Mouse (Mus musculus): ENCODE measurements at regions not wholly inside any gene's neighbourhood (a gene's known extent, or its start where the extent isn't known, plus 50 kb on each side); places are given as distances from the start of the nearest gene placed in this dataset.
A peak's percentile ranks its signal among the peaks of the same experiment; 100 is the strongest.
"Not testable (repeated sequence)": the region's sequence is repeated elsewhere in the genome, so short reads cannot be mapped to it uniquely, and the experiment has no call there.

DNA sequence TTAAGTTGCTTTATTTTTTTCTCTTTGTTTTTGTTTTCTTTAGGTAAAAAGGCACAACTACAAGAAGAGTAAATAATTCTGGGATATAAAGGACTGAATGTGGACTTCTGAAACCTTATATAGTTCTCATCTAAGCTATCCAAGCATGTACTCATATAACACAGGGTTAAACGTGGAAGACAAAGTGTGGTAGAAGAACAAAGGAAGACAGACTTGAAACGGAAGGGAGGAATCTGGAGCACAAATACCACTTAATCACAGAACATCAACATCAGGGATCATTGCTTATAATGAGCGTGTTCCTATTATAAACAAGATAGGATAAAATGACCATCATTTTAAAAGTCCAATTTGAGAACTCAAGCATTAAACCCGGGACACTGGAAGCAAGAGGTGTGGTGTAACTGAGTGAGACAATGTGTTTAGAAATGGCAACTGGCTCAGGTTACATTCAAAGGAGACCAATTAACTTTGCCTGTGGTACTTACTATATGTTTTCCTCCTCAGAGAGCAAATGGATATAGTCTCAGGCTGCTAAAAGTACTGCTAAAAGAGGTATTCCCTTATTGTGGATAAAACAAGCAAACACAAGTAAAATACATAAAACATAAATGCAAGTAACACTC is 96.1 kb upstream of the Hdgfl1 start:
- no peaks in the 10 kb centered on the region for H3K27me3 ChIP-seq
- no peak for DNase-seq (ENCODE audit: low read depth, low spot score)
- CTCF ChIA-PET, result no interaction called here
- POLR2A ChIA-PET, result no interaction called here
- ATAC-seq, result no peak
- TF ChIP-seq CTCF (IDR thresholded peaks at IDR 0.05), result no peak
- in situ Hi-C loops (cut with MboI; ENCODE audit: low pct_unique_long_range_greater_than_20kb), result no loop called here

DNA sequence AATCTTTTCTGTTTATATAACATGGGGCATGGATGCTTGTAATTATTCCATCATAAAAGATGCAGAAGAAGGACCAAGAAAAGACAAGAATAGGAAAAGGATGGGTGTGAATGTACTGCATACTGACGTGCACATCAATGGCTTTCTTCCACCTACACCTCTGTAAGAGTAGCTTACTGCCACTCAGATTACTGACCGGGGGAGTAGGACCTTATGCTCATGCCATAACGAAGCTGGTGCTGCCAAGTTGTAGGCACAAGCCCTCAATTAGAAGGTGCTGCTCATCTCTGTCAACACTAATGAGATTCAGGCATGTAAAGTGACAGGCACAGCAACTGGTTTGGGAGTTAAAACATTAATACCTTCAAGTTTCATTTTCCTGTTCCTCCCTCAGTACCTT is 97.8 kb upstream of the Hdgfl1 start:
- in situ Hi-C loops (cut with MboI; ENCODE audit: low pct_unique_long_range_greater_than_20kb), result no loop called here
- no peak for TF ChIP-seq CTCF (IDR thresholded peaks at IDR 0.05)
- no peaks in the 10 kb centered on the region for H3K27me3 ChIP-seq
- no peak for ATAC-seq
- POLR2A ChIA-PET, result no interaction called here
- CTCF ChIA-PET, result no interaction called here
- DNase-seq (ENCODE audit: low read depth, low spot score), result no peak

DNA sequence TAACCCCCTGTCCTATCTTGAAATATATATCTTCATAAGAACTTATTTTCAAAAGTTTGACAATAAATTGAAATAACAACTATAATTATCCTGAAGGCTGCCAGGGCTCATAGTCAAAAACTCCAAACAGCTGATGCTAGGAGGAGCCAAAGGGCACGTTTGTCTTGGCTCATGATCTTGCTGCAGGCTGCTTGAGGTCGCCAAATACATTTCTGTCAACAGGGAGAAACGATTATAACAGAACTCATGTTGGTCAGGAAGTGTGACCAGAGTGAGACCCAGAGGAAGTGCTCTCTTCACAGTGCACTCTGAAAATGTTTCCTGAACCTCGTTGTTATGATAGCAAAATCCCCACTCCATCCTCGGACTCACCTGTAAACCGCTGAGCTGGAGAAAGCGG is 140.9 kb upstream of the Prl start:
- in situ Hi-C loops (cut with MboI; ENCODE audit: low pct_unique_long_range_greater_than_20kb), result no loop called here
- no peaks in the 10 kb centered on the region for H3K27me3 ChIP-seq
- ATAC-seq, result no peak
- POLR2A ChIA-PET, result no interaction called here
- no peak for TF ChIP-seq CTCF (IDR thresholded peaks at IDR 0.05)
- CTCF ChIA-PET, result no interaction called here
- DNase-seq (ENCODE audit: low read depth, low spot score), result no peak

DNA sequence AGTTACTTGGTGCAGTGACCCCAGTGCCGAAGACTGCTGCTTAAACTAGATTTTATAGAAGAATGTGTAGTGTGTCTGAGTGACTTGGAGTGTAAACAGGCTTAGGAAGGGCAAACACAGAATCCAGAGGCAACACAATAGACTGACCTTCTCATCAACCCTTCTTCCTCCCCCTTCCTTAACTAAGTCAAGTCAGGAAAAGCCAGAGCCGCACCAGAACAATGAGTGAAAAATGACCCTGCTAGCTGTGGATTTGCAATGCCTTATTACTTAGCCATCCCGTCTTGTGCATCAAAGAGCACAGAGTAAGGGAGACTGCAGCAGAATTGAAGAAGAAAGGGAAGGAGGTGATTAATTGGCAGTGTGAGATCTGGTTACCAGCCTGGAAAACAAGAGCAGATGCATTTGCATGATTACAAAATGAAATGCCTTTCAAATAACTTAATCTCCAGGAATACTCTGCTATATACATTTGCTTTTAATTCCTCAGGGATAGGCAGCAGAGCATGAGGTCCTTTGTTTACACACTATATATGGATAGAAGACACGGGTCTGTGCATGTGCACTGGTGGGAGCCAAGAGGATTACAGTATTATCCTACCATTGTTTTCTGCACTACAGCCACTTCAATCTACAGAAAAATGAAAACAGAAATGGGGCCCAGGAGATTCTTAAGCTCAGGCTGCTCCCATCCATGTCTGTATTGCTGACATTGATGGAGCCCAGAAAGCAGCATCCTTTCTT is 124.5 kb upstream of the Prl start:
- TF ChIP-seq CTCF (IDR thresholded peaks at IDR 0.05), result no peak
- in situ Hi-C loops (cut with MboI; ENCODE audit: low pct_unique_long_range_greater_than_20kb), result no loop called here
- ATAC-seq (no peak), DNase-seq (ENCODE audit: low read depth, low spot score) (no peak)
- ChIA-PET POLR2A (no interaction called here), CTCF (no interaction called here)
- H3K27me3 ChIP-seq, result no peaks in the 10 kb centered on the region

DNA sequence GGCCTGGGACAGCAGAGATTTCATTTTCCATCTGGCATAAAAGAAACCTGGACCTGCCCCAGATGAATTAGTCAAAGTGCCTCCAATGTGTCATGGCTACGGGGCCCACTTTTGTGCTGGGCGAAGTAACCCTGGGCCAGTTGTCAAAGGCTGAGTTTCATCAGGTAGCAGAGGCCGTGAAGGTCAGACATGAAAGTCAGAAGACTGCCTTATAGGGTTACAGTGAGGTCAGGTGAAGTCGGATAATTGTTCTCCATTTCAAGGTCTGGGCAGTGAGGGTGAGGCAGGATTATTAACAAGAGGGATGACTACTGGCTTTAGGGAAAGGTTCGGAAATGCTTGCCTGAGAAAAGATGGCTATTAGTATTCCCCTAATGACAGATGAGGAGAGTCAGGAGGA is 123.5 kb upstream of the Prl start:
- TF ChIP-seq CTCF (IDR thresholded peaks at IDR 0.05), result no peak
- no peaks in the 10 kb centered on the region for H3K27me3 ChIP-seq
- ChIA-PET POLR2A (no interaction called here), CTCF (no interaction called here)
- in situ Hi-C loops (cut with MboI; ENCODE audit: low pct_unique_long_range_greater_than_20kb), result no loop called here
- no peak for DNase-seq (ENCODE audit: low read depth, low spot score)
- no peak for ATAC-seq

DNA sequence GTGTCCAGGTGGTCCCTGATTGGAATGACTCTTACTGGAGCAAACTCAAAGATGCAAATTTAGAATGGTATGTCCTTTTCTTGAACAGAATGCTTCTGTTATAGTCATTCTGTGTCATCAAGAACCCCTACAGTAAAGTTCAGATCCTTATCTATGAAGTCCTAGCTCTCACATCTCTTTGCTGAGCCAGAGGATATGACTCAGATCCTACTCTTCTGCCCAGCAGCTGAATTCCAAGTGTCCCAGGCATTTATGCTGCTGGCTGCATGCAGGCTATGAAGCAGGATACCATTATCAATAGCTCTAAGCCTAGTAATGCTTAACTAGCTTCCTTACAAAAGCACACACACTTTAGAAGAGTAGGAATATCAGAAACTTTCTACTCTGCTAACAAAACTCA is 116.9 kb upstream of the Prl start:
- CTCF ChIA-PET, result interaction anchor here (1.0 kb wide), 1 partner anchor 11 kb away, joined by 4 read pairs; no protein-coding TSS in a partner anchor

DNA sequence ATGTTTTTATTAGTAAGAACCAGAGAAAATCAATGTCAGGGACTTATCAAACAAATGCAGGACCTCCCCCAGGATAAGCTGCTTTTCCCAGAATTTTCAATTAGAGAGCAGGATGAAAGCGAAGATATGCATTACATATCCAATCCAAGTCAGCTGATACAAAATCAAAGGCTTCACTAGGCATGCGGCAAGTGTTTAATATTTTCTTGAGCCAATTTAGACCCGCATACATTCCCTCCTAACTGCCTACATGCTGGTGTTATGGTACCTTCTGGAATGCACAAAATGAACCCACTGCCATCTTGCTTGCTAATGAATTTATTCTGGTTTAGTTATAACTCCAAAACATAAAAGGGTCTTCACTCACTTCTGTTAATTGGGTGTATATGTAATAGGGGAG is 112.9 kb upstream of the Prl start:
- POLR2A ChIA-PET, result interaction anchor here (0.6 kb wide), 1 partner anchor 148 kb away, joined by 3 read pairs; no protein-coding TSS in a partner anchor
- ATAC-seq (no peak), DNase-seq (ENCODE audit: low read depth, low spot score) (no peak)
- in situ Hi-C loops (cut with MboI; ENCODE audit: low pct_unique_long_range_greater_than_20kb), result no loop called here
- no peaks in the 10 kb centered on the region for H3K27me3 ChIP-seq
- CTCF ChIA-PET, result no interaction called here
- TF ChIP-seq CTCF (IDR thresholded peaks at IDR 0.05), result no peak

More for the DNA sequence above, 116.9 kb upstream of the Prl start:
- POLR2A ChIA-PET, result interaction anchor here (1.2 kb wide), 1 partner anchor 12 kb away, joined by 3 read pairs; no protein-coding TSS in a partner anchor
- DNase-seq (ENCODE audit: low read depth, low spot score), result peak; percentile 25
- TF ChIP-seq CTCF (IDR thresholded peaks at IDR 0.05), result no peak
- ATAC-seq, result peak; percentile 80
- no peaks in the 10 kb centered on the region for H3K27me3 ChIP-seq
- in situ Hi-C loops (cut with MboI; ENCODE audit: low pct_unique_long_range_greater_than_20kb), result no loop called here

DNA sequence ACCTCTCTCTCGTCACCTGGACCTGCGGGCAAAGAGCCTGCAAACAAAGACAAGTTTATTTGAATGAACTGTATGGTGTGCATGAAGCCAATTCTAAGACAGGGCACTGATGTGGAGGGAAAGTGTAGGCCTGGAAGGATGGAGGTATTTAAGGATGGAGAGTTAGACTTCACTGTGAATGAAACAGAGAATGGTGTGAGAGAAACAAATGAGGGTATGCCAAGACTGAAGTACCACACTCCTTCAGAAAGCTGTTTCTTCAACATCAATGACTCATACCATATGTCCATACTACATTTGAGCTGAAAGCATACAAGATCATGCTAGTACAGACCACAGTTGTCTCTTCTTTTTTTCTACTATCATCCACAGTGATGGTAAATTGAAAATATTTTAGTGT is 105.9 kb upstream of the Prl start:
- no peak for ATAC-seq
- DNase-seq (ENCODE audit: low read depth, low spot score), result no peak
- POLR2A ChIA-PET, result interaction anchor here (1.1 kb wide), 1 partner anchor 12 kb away, joined by 3 read pairs; no protein-coding TSS in a partner anchor
- CTCF ChIA-PET, result interaction anchor here (0.9 to 1.6 kb wide), 3 partner anchors 9 to 17 kb away, joined by 3 to 4 read pairs (median 3); no protein-coding TSS in a partner anchor
- H3K27me3 ChIP-seq, result no peaks in the 10 kb centered on the region
- TF ChIP-seq CTCF (IDR thresholded peaks at IDR 0.05), result no peak
- in situ Hi-C loops (cut with MboI; ENCODE audit: low pct_unique_long_range_greater_than_20kb), result no loop called here

DNA sequence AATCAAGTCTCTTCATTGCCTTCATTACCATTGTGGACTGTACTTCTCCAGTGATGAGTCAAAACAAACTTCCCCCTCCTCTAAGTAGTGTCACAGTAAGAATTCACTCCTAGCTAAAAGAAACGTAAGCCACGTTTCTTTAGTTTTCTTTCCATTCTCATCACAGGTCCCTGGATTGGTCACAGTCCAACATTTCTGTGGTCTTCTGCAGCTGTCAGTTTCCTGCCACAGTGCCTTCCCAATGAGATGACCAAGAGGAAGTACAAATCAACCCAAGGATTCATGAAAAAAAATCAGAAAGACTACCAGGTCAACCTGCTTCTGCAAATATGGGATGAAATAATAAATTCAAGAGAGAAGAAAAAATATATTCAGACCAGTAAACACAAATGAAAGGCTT is 103.5 kb upstream of the Prl start:
- CTCF ChIA-PET, result no interaction called here
- POLR2A ChIA-PET, result no interaction called here
- DNase-seq (ENCODE audit: low read depth, low spot score), result no peak
- ATAC-seq, result no peak
- no peaks in the 10 kb centered on the region for H3K27me3 ChIP-seq
- in situ Hi-C loops (cut with MboI; ENCODE audit: low pct_unique_long_range_greater_than_20kb), result no loop called here
- TF ChIP-seq CTCF (IDR thresholded peaks at IDR 0.05), result no peak

DNA sequence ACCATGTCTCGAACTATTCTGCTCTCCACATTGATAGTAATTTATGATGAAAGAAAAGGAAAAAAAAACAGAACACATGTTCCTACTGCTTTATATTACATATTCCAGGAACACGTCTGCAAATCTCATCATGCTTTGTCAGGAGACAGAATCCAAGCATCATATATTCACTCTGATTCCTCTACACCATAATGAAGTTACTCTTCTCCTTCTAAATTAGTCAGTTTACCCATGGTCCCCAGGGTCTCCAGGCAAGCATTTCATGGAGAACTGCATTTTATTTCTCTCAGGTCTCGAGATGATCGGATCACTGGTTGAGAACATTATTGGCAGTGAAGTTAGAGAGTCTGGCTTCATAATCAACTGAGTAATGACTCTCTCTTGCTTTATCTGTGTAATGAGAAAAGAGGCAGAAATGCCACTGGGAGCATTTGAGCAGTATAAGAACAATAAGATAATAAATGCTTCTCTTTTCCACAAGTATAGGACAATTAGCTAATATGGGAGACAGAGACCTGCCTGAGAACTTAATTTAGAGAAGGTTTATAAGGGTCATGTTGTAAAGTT is 97.8 kb upstream of the Prl start:
- CTCF ChIA-PET, result no interaction called here
- DNase-seq (ENCODE audit: low read depth, low spot score) (no peak), ATAC-seq (no peak)
- in situ Hi-C loops (cut with MboI; ENCODE audit: low pct_unique_long_range_greater_than_20kb), result no loop called here
- H3K27me3 ChIP-seq, result no peaks in the 10 kb centered on the region
- TF ChIP-seq CTCF (IDR thresholded peaks at IDR 0.05), result no peak
- POLR2A ChIA-PET, result no interaction called here

DNA sequence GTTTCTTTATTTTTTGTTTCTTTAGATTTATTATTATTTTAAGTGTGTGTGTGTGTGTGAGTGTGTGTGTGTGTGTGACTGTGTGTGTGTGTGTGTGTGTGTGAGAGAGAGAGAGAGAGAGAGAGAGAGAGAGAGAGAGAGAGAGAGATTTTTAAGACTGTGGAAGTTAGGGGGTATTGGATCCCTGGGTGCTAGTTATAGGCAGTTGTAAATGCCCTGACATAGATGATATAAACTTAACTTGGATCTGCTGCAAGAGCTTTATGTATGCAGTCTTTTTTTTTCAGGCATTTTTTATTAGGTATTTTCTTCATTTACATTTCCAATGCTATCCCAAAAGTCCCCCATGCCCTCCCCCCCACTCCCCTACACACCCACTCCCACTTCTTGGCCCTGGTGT is 96.8 kb upstream of the Prl start:
- DNase-seq (ENCODE audit: low read depth, low spot score); H3K27me3 ChIP-seq; in situ Hi-C loops (cut with MboI; ENCODE audit: low pct_unique_long_range_greater_than_20kb); POLR2A ChIA-PET; ATAC-seq; CTCF ChIA-PET: not testable (repeated sequence)

Measured in Patski (cell line).